Mouse (Mus musculus) myocyte (in vitro differentiated cells): ENCODE measurements around the gene Clec4f.

ENCODE experiments used
- CEBPB ChIP-seq: IDR thresholded peaks from 2 replicates; pipeline ENCODE4 v1.6.1; 2011; ENCODE audit warnings: mild to moderate bottlenecking, moderate library complexity; ENCODE audit not compliant: poor library complexity, insufficient read depth, severe bottlenecking
- MAX ChIP-seq: IDR thresholded peaks from one replicate; pipeline ENCODE4 v1.6.1; 2011; ENCODE audit warnings: low read depth, mild to moderate bottlenecking, control low read depth
- MYOD1 ChIP-seq, 3 experiments: IDR thresholded peaks; one replicate each; pipeline ENCODE4 v1.6.1; 2011; ENCODE audit warnings: control low read depth in 2 of 3, low read depth in 2 of 3, mild to moderate bottlenecking in 2 of 3, moderate library complexity in 1 of 3; ENCODE audit not compliant: insufficient read length in 2 of 3, control insufficient read depth in 1 of 3
- POLR2A ChIP-seq: IDR thresholded peaks from one replicate; pipeline ENCODE4 v1.6.1; 2011; ENCODE audit warnings: low read depth, mild to moderate bottlenecking, control low read depth, moderate library complexity; ENCODE audit not compliant: insufficient read length
- POLR2AphosphoS2 ChIP-seq: IDR thresholded peaks from one replicate; pipeline ENCODE4 v1.6.1; 2011; ENCODE audit warnings: low read depth, control low read depth; ENCODE audit not compliant: insufficient read length
- SRF ChIP-seq: IDR thresholded peaks from one replicate; pipeline ENCODE4 v1.6.1; 2011; ENCODE audit warnings: low read depth; ENCODE audit not compliant: control insufficient read depth, insufficient read length
- TCF12 ChIP-seq: IDR thresholded peaks from one replicate; pipeline ENCODE4 v1.6.1; 2011; ENCODE audit warnings: mild to moderate bottlenecking, control low read depth; ENCODE audit not compliant: poor library complexity, insufficient read depth, severe bottlenecking
- TCF3 ChIP-seq: IDR thresholded peaks from one replicate; pipeline ENCODE4 v1.6.1; 2011; ENCODE audit warnings: low read depth, control low read depth; ENCODE audit not compliant: insufficient read length

DNA sequence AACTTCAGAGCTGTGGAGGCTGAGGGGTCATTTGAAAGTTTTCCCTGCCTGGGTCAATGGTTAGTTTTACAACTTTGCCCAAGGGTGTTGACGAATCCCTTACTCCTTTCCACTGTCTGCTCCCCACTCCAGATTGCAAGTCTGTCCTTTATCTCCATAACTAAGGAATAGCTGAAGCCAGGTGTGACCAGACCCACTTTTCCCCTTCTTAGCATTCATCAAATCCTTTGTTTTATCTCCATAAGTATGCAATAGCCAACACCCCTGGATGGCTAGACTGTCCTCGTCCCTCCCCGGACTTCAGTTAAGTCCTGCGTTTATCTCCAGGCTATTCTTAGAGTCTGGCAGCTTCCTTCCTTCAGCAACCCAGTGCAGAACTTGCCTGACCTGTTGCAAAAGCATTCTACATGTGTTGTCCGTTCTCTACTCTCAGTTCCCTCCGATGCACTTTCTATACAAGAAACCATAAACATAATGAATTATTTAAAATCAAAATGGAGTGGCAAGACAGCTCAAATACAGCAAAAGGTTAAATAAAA is 56.3 kb downstream of the Clec4f start:
- TF ChIP-seq TCF3 = no peak
- no peak for TF ChIP-seq MYOD1 (IDR thresholded peaks at IDR 0.05; ENCODE audit: control insufficient read depth in 1 of 3, insufficient read length in 2 of 3, low read depth in 2 of 3)
- no peak for TF ChIP-seq POLR2A
- no peak for TF ChIP-seq CEBPB
- TF ChIP-seq MAX = no peak
- TF ChIP-seq TCF12 = no peak
- TF ChIP-seq POLR2AphosphoS2 = no peak
- no peak for TF ChIP-seq SRF
